Mouse (Mus musculus) embryonic fibroblast, embryonic 13.5 days (primary cell): Measurements from ENCODE around the gene Cx3cr1. TPM values are rescaled to one million over a fixed set of nuclear protein-coding genes. Genes with fewer than 3 reads are reported as not detected.

Source experiments
- H3K27ac ChIP-seq: 2 replicates; pipeline ENCODE4 v1.5.1; 2012; ENCODE audit warnings: low read length, control low read depth, inconsistent platforms; ENCODE audit not compliant: insufficient read depth
- H3K4me1 ChIP-seq: 2 replicates; pipeline ENCODE4 v1.6.1; 2011; ENCODE audit warnings: low read length; ENCODE audit not compliant: control insufficient read depth, insufficient read depth
- H3K4me3 ChIP-seq: 2 replicates; pipeline ENCODE4 v1.5.1; 2011; ENCODE audit warnings: mild to moderate bottlenecking, control low read depth, low read length; ENCODE audit not compliant: insufficient read depth
- CTCF ChIP-seq: IDR thresholded peaks from 2 replicates; pipeline ENCODE4 v1.5.1; 2011; ENCODE audit warnings: mild to moderate bottlenecking, control low read depth, low read length, moderate library complexity, borderline replicate concordance; ENCODE audit not compliant: insufficient read depth
- POLR2A ChIP-seq: IDR thresholded peaks from 2 replicates; pipeline ENCODE4 v1.6.1; 2011; ENCODE audit warnings: low read depth, mild to moderate bottlenecking, control low read depth, low read length, moderate library complexity
- polyA plus RNA-seq: library from polyadenylated mRNA; stranded (reverse); fragments of >200 nt; gene quantifications from 2 replicates; pipeline ENCODE4 v1.2.4, GENCODE M21; 2011; ENCODE audit warnings: low read depth; ENCODE audit not compliant: missing spikeins, insufficient read length

The Cx3cr1 gene
- polyA plus RNA-seq, 1 experiment: 2.9 TPM

DNA sequence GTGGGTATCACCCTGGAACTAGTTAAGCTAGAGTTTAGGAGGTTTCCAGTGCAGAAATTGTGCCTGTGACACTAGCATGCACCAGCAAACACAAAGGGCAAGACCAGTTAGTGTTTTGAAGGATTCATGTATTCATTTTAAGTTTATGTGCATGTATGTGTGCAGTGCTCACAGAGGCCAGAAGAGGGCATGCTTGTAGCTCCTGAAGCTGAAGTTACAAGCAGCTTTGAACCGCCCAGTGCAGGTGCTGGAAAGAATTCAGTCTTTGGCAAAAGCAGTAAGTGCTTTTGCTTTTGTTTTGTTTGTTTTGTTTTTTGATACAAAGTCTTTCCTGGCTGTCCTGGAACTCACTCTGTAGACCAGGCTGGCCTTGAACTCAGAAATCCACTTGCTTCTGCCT is 61.8 kb downstream of the Cx3cr1 start:
- TF ChIP-seq POLR2A (no peak), CTCF (no peak)
- Histone ChIP-seq H3K27ac (no peak overlapping the region), H3K4me3 (no peak overlapping the region), H3K4me1 (0 out of 2 replicates have a peak, but pooled peaks cover 5% of the 10 kb centered on the region)

DNA sequence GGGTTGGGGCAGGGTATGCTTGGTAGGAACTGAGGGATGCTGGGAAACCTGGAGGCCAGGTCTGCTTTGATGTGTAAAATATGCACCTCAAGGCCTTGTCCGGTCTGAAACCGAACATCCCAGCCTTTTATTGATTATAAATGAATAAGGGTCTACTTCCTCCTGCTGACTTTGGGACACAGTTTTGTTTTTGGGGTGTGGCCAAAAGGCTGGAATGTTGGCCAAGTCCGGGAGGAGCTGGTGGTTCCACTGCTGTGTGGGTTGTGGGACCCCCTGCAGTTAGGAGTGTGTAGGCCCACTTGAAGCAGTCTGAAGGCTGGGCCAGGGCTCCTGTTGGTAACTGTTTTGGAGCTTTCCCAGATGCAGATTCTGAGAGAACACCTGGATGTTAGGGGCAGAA is 63.7 kb downstream of the Cx3cr1 start:
- no peaks in the 10 kb centered on the region; the same call in 1 of the 2 replicates for H3K4me1 ChIP-seq
- H3K27ac ChIP-seq: no peak overlapping the region
- no peak for TF ChIP-seq POLR2A
- TF ChIP-seq CTCF: no peak
- H3K4me3 ChIP-seq: no peak overlapping the region

DNA sequence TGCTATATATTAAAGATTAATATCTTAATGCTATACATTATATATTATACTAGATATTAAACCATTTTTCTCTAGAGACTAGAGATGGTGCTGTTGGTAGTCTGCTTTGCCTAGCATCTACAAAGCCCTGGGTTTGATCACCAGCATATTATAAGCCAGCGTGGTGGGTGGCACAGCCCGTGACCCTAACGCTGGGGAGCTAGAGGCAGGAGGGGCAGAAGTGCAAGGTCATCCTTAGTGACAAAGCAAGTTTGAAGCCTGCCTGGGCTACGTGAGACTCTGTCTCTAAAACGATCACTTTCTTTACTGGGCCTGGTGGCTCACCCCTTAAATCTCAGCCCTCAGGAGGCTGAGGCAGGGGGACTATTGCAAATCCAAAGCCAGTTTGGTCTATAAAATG is 66.8 kb downstream of the Cx3cr1 start:
- Histone ChIP-seq H3K4me3 (no peak overlapping the region), H3K27ac (no peak overlapping the region), H3K4me1 (no peaks in the 10 kb centered on the region; the same call in 1 of the 2 replicates)
- TF ChIP-seq POLR2A: no peak

DNA sequence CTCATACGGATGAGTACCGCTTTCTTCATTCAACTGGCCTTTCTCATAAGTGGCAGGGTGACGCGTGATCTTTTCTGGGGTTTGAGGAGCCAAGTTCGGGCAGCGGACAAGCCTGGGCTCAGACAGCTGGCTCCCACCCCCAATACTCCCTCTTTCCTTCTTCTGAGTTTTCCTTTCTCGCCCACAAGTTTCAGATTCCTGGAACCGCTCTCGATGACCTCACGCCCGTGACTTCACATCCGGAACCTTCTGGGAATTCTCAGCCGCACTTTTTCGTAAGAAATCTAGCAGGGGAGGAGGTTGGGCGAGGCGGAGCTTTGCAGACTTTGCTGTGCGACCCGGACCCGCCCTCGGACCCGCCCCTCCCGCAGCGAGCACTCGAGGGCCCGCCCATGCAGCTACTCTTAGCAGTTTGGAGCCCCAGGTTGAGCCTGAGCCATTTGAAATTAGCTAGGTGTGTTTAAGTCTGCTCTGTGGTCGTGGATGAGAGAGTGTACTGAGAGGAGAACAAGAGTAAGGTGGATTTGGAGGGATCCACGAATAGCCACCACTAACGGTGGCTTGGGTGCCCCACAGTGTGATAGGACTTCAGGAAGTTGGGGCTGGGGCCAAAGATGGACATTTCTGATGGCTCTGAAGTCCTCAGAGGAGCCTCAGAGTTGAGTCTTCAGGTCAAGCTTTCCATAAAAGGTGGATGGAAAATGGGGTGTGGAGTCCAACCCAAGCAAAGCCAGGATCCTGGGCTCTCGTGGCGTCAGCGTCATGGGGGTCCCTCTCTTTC is 67.5 kb downstream of the Cx3cr1 start:
- H3K4me3 ChIP-seq: peak overlapping the region; percentile 20
- TF ChIP-seq CTCF (no peak), POLR2A (peak; percentile 61)
- H3K4me1 ChIP-seq: no peaks in the 10 kb centered on the region; the same call in 1 of the 2 replicates
- peak overlapping the region; percentile 80 for H3K27ac ChIP-seq

DNA sequence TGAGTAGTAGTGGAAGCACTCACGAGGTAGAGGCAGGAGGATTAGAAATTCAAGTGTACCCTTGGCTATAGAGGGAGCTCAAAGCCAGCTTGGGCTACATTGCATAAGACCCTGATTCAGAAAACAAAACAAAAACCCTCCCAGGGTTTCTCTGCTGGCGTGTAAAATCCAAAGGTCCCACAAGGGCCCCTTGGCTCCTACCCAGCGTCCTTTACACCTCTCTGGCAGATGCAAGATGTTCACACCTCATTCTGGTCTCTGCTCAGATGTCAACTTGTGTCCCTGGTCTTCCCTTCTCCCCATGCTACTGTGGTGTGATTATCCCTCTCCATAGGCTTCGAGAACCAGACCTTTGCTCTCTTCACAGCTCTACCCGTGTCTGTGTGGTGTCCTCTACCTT is 68.9 kb downstream of the Cx3cr1 start:
- Histone ChIP-seq H3K27ac (no peak overlapping the region), H3K4me1 (no peaks in the 10 kb centered on the region; the same call in 1 of the 2 replicates), H3K4me3 (no peak overlapping the region)
- TF ChIP-seq CTCF (no peak), POLR2A (no peak)

DNA sequence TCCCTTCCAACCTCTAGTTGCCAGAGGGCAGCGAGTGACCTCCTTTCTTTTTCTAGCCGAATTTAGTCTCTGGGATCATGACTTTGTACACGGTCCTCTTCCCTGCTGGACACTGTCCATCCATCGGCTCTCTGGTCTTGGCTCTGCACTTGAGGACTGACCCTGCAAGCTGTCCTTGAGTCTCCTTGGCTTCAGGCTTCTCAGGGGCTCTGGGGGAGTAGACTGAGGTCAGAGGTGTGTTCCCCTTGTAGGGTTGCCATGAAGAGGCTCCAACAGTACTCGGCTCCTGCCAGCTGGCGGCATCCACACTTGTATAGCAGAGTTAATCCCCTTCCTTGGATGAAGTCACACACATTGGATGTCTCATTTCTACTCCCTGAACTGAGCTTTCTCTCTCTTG is 70.0 kb downstream of the Cx3cr1 start:
- Histone ChIP-seq H3K4me3 (no peak overlapping the region), H3K27ac (no peak overlapping the region), H3K4me1 (no peaks in the 10 kb centered on the region; the same call in 1 of the 2 replicates)
- no peak for TF ChIP-seq POLR2A
- no peak for TF ChIP-seq CTCF

DNA sequence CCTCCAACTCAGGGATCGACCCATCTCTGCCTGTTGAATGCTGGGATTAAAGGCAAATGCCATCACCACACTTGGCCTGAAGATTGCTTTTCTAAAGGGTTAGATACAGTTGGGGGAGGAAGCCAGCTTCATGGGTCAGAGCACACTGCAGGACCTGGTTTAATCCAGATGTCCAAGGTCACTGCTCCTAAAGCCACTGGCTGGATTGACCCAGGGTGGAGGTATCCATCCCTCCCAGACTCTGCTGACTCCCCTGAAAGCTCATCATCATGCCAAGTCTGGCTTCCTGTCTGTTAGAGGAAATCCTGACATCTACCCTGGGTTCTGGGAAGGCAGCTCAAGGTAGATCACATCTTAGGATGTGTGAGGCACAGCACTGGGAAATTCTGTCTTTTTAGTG is 70.9 kb downstream of the Cx3cr1 start:
- TF ChIP-seq CTCF (no peak), POLR2A (no peak)
- H3K4me1 ChIP-seq: no peaks in the 10 kb centered on the region; the same call in 1 of the 2 replicates

DNA sequence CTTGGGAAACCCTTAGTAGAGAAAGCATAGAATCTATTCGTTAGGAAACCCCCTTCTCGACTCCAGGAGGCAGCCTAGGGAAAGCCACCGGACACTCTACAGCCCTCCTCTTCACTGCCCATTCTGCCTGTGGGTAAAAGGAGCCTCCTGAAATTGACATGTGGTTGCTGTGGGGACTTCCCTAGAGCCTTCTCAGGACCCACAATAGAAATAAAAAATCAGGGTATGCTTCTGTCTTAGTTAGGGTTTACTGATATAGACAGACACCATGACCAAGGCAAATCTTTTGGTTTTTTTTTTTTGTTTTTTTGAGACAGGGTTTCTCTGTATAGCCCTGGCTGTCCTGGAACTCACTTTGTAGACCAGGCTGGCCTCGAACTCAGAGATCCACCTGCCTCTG is 73.6 kb downstream of the Cx3cr1 start:
- Histone ChIP-seq H3K4me3 (no peak overlapping the region), H3K4me1 (no peaks in the 10 kb centered on the region), H3K27ac (no peak overlapping the region)
- TF ChIP-seq POLR2A: no peak

More for the DNA sequence above, 70.9 kb downstream of the Cx3cr1 start:
- H3K4me3 ChIP-seq: no peak overlapping the region
- no peak overlapping the region for H3K27ac ChIP-seq

DNA sequence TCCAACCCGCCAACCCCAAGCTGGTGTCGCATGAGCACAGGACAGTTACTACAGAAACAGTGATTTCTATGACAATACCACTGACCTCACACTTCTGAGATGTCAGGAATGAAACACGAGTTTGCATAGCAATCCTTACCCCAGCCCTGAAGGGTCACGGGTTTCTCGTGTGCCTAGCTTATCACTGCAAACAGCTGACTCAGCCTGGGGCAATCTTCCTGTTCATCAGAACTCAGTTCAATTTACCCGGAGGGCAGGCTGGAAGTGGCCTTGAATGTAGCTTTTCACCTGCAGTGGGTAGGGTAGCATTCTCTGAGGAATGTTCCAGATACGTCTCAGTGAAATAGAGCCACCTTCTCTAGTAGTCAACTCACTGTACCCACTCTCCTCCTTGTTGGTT is 75.5 kb downstream of the Cx3cr1 start:
- no peak overlapping the region for H3K27ac ChIP-seq
- no peak for TF ChIP-seq CTCF
- no peak for TF ChIP-seq POLR2A
- no peaks in the 10 kb centered on the region for H3K4me1 ChIP-seq
- H3K4me3 ChIP-seq: no peak overlapping the region

DNA sequence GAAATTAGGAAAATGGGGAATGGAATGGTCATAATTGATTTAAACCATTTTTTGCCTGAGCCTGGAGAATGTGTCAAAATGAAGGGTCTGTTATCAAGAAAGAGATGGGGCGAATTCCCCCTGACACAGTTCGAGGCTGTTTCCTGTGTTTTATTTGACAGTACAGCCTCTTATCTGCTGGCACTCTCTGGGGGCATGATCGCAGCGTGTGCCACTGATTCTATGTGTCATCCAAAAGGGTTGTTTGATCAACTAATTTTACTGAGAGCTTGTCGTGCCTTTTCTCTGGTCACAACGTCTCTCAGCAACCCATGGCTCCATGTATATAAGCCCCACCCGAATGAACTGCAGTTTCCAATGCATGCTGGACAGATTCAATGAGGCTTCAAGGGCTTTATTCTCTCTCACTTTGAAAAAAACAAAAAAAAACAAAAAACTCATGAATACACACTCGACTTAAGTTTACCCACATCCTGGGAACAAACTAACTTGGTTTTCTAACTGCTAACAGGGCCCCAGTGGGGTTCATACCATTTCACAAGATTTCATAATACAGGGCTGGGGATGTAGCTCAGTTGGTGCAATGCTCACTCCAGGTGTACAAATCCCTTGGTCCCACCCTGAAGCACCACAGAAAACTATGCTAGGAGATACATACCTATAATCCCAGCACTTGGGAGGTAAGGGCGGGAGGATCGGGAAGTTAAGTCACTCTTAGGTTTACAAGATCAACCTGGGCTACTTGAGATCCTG is 76.4 kb downstream of the Cx3cr1 start:
- H3K4me1 ChIP-seq: no peaks in the 10 kb centered on the region
- TF ChIP-seq CTCF (no peak), POLR2A (no peak)
- H3K27ac ChIP-seq: no peak overlapping the region
- H3K4me3 ChIP-seq: no peak overlapping the region

DNA sequence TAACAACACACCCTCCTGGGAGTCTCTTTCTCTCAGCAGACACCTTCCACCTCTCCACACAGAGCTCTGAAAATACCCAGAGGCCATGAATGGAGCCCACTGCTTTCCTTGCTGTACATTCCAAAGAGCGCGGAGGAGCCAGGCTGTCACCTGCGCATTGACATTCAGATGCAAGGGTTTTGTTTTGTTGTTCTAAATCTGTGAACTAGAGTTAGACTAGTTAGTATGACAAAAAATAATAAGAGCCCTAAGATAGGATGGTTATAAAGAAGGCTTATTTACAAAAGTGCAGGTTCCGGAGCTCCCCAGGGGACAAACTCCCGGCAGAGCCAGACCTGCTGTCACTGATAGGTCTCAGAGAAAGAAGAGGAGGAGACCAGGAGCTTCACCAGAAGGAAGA is 78.4 kb downstream of the Cx3cr1 start:
- Histone ChIP-seq H3K4me3 (no peak overlapping the region), H3K4me1 (no peaks in the 10 kb centered on the region), H3K27ac (no peak overlapping the region)
- no peak for TF ChIP-seq CTCF
- TF ChIP-seq POLR2A: no peak
